Mouse (Mus musculus) adrenal gland, postnatal 25 days (tissue): ENCODE measurements around the gene Cyp4f13. TPM values are rescaled to one million over a fixed set of nuclear protein-coding genes. Genes with fewer than 3 reads are reported as not detected.
A peak's percentile ranks its signal among the peaks of the same experiment; 100 is the strongest.

Experiments
- DNase-seq: peaks from one replicate; pipeline ENCODE4 v3.0.0; 2021; ENCODE audit warnings: mixed read lengths
- long read RNA-seq: library from polyadenylated mRNA; stranded (forward); transcript quantifications from one replicate; pipeline ENCODE4 v2.0.0, GENCODE M21; 2021
- total RNA-seq: library from RNA; stranded (reverse); gene quantifications from 2 replicates; pipeline ENCODE4 v1.2.3, GENCODE M21; 2021

Gene Cyp4f13
- 83.8 and 111 TPM in 2 replicates for total RNA-seq
- long read RNA-seq, transcript Cyp4f13-201 (13 exons, 1,752 nt) = major isoform, 80 of 104 reads
- long read RNA-seq, partial matches to known transcripts = 12 of 104 reads
- long read RNA-seq, other reads (novel, unspliced or antisense) = 11 of 104 reads

DNA sequence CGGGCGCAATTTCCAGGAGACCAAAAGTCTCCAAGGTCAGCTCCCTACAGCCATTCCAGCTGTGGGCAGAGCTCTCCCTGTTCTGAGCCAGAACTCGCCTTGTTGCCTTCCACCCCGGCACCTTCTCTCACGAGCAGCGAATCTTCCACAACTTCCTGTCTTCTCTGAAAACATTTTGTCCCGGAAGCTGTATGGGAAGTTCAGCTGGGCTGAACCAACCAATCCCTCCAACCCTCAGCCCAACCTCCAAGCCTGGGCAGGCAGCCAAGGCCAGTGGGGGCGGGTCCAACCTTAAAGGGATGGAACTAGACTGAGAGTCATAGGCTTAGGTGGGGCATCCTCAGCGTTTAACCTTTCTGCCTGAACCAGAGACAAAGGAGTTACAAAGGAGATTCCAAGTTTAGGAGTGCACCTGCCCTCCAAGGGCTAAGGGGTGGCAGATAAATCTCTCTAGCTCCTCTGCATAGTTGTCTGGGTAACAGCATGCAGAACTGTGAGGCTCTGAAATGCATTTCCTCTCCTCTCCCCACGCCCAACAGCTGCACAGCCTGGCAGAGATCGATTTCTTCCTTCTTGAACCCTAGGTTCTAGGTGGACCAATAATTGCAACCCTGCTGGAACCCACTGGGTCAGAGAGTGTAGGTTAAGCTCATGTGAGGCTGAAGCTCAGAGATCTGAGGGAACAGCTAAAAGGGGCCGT, at the start of gene Cyp4f13:
TSS of gene Cyp4f13 (minus strand) at position 188 of the 700 bp plus-strand sequence.
- peak; percentile 100 for DNase-seq

DNA sequence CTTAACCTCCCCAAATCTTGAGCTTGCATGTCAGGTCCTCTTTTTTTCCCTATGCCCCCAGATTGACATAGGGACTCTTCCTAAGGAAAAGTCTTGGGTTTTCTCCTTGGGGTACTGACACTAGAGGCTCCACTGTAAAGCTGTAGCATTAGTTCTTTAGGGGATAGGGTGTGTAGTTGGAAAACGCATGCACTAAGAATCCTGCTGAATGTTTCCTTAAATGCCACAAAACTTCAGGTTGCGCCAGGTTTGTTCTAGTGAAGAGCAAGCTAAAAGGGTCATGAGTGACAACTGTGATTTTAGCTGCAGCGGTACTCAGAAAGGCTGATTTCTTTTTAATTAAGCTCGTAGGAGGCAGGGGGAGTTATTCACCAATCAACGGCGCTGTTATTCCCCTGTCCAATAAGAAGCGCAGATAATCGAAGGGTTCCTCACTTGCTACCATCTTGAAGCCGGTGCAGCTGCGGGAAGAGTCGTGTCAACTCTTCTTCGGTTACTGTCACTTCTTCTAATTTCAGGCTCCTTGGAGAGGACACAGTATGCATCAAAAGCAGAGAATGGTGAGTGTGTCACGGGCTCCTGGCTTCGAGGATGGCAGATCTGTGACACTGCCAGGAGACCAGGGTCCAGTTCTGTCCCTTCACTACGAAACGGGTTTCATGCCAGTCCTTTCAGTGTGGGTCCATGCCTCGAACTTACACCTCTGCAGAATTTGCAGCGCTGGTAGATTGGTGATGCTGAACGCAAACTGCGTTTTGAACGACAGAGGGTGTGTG, 45.7 kb upstream of the Cyp4f13 start, which contains the start of gene Zfp952:
TSS of gene Zfp952 (plus strand) at position 431 of the 776 bp plus-strand sequence.
- peak; percentile 72 for DNase-seq

DNA sequence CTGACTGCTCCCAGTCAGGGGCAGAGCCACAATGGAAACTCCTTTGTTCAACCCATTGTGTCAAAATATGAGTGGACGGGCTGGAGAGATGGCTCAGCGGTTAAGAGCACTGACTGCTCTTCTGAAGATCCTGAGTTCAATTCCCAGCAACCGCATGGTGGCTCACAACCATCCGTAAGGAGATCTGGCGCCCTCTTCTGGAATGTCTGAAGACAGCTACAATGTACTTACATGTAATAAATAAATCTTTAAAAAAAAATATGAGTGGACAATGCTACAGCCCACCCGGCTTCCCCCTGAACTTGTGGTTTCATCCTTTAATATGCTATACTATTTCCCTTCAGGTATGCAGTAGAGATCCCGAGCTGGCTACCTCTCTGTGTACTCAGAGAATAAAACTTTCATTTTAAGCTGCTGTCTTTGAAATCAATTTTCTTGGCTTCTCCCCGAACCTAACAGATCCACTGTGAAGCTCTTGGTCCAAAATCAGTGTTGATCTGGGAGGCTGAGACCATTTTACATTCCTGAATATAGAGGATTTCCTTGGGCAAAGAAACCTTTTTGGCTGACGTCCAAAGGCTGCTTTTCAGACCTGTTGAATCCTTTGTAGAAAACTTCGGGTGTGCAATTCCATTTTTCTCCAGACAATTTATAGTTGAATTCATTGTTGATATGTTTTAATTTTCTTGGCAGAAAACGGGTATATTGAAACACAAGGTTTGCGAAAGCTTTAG, 44.9 kb upstream of the Cyp4f13 start:
- DNase-seq = no peak

DNA sequence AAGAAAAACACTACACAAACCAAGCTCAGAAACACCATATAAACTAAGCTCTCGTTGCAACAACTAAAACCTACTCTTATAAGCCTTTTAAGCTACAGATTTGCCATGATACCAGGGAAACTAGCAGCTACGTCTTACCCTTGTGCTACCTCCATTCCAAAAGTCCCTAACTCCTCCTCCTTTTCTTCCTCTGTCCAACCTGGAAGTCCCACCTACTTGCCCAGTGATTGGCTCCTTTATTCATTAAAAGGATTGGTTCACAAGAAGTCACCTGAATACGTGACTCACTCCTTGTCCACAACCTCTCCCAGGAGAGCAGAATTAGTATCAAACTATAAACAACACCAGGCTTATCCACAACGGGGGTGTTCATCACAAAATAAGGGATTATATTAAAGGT, 39.1 kb upstream of the Cyp4f13 start:
- no peak for DNase-seq

DNA sequence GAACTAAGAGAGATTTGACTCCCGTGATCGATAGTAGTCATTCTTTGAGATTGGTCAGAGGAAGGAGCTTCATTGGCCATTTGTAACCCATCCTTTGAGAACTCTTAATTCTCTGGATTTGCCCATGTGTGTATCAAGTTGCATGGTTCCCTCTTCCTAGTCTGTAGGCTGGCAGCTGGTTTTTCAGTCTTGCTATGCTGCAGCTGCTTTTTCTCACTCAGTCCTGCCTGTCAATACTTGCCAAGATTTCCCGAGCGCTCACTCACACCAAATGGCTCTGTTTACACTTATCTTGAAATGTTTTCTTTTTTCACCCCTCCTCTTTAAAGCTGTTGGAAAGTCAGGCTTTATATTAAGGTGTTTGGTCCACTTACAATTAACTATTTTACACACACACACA, 34.2 kb upstream of the Cyp4f13 start:
- DNase-seq = no peak

DNA sequence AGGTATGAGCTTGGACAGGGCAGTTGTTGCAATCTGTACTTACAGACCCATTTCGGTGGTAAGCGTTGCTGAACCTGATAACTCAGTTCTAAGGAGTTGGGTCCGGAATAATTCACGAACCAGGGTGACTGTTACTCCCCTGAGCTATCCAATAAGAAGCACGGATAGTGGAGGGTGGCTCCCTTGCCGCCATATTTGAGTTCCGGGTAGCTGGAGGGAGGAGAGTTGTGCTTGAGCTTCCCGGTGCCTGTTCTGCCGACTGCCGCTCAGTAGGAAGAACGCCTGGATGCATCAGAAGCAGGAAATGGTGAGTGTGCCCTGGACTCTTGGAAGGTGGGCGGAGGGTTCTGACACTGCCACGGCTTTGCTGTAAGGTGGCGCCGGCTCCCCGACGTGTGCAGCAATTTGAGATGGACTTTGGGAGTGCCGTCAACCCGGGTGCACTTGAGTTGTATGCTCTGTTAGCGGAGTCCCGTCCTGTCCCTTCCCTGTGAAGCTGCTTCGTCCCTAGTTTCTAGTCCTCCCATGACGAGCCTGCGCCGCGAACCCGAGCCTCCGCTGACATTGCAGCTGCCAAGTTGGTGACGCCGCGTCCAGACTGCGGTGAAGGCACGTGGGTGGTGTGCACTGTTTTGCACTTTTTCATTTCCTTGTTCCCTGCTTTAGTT, 18.6 kb upstream of the Cyp4f13 start, which contains the start of gene Zfp472:
TSS of gene Zfp472 (plus strand) at position 192 of the 668 bp plus-strand sequence.
- peak; percentile 78 for DNase-seq

DNA sequence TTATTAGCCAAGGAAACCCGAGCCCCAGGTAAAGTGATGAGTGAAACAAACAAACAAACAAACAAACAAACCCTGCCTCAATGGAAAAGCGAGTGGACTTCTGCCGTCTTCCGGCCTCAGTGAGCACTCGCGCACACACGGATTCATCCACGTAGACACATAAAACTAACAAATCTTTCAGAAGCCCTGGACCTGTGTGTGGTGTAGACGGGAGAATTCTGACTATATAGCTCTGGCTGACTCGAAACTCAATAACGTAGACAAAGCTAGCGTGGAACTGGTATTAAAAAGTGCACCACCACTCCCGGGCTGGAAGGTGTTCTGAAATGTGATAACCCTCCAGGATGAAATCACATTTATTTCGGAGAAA, 18.0 kb upstream of the Cyp4f13 start:
- peak; percentile 16 for DNase-seq

DNA sequence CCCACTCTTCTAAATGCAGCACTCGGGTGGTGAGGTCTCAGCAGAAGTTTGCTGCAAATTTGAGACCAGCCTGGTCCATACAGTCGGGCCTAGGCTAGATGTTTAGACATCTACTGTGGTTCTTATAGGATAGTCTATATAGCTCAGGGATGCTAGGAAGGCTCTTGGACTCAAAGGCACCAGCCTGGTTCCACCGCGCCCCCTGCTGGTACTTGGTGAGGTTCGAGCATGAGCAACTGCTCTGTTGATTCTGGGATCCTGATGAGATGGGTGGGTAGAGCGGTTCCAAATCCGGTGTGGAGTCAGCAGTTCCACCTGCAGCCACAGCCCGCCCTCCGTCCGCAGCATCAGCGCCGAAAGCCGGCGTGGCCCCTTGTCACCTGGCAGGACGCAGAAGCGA, 4.2 kb upstream of the Cyp4f13 start:
- DNase-seq = peak; percentile 94

DNA sequence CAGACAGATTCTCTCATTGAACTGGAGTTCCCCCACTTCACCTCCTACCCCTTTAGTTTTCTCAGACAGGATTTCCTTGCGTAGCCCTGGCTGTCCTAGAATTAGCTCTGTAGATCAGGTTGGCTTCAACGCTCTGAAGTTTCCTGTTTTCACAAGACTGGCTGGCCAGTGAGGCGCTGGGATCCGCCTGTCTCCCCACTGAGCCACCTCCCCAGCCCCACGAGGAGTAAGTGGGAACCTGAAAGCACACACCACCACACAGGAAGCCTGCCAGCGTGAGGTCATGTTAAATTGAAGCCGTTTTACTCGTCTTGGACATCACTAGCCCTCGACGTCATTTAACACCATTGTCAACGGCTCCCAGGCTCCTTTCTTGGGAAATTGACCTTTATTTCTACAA, 3.8 kb upstream of the Cyp4f13 start:
- no peak for DNase-seq

DNA sequence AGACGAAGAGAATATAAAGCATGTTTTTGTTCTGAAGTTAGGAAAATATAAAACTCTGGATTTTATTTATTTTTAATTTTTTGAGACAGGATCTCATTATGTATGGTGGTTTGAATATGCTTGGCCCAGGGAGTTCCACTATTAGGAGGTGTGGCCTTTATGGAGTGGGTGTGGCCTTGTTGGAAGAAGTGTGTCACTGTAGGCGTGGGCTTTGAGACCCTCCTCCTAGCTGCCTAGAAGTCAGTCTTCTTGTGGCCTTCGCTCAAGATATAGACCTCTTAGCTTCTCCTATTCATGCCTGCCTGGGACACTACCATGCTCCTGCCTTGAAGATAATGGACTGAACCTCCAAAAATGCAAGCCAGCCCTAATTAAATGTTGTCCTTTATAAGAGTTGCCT, 2.9 kb upstream of the Cyp4f13 start:
- DNase-seq = no peak

DNA sequence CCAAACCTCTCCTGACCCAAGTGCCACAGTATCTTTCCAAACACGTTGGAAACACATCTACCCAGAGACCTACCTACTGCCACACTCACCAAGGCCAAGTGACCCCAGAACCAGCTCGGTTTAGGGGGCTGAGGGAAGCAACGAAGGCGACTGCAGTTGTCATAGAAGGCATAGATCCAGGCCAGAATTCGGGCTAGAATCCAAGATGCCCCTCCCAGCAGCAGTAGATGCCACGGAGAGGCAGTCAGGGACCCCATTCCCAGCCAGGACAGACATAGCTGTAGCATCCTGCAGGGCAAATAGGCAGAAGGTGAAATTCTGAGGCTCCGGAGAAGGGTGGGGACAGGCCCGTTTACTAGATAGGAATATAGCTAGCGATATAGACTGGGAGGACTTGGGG, 486 bp downstream of the Cyp4f13 start:
- no peak for DNase-seq

DNA sequence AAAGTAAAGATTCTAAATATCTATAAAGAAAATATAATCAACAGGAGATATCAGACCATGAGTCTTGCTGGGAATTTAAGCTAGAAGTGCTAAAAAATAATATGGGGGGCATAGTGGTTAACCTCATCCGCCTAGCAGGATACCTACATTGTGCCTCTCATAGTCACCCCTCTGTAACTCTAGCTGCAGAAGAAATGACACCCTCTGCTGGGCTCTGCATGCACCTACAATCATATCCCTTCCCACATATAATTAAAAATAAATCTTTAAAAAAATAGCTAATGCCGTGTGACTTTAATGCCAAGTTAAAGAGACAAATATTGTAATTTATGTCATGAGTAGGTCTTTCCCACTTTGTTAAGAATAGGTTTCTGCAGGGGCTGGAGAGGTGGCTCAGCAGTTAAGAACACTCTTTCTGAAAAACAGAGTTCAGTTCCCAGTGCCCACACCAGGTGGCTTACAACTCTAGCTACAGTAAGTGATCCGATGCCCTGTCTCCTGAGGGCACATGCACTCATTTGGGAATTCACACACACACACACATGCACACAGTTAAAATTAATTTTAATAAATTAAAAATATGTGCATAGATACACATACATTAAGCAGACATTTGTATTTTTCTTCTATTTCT, 2.7 kb downstream of the Cyp4f13 start:
- DNase-seq = no peak

DNA sequence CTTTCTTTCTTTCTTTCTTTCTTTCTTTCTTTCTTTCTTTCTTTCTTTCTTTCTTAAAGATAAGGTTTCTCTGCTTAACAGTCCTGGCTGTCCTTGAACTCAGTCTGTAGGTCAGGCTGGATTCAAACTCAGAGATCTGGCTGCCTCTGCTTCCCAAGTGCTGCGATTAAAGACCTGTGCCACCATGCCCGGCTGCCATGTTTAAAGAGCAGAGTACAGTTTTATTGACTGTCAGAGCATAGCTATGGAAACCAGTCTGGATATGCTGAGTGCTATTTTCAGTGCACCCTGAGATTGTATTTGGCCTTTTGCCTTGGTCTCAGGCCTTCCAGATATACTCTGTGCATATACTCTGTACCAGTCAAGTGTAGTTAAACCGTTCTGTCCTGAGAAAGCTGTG, 3.5 kb downstream of the Cyp4f13 start:
- DNase-seq = no peak

DNA sequence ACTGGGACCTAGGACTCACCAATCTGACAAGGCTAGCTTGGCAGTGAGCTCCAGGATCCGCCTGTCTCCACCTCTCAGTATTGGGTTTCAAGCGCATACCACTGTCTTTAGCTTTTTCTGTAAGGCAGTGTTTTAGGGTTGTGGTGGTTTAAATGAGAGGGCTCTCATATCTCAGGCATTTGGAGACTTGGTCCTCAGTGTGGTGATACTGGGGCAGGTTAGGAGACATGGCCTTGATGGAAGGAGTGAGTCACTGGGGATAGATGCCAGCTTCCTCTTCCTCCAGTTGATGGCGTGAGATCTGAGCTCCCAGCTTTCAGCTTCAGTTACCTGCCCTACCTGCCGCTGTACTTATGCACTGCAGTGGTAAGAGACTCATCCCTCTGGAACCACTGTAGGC, 7.4 kb downstream of the Cyp4f13 start:
- no peak for DNase-seq

DNA sequence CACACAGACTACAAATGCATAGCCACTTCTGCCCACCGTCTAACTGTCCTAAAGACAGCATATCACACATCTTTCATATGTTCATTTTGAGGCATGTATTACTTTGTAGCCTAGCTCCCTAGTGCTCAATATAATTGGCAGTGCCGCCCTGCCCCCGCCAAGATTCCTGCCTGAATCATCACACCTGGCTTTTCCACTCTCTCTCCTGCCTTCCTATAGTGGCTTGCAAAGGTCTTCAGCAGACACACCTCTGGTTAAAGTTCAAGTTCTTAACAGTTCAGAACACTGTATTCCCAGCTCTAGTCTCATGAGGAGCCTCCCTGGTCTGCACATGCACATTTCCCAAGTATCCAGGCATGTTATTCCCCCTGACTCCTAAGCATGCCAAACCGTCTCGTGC, 19.4 kb downstream of the Cyp4f13 start:
- no peak for DNase-seq

DNA sequence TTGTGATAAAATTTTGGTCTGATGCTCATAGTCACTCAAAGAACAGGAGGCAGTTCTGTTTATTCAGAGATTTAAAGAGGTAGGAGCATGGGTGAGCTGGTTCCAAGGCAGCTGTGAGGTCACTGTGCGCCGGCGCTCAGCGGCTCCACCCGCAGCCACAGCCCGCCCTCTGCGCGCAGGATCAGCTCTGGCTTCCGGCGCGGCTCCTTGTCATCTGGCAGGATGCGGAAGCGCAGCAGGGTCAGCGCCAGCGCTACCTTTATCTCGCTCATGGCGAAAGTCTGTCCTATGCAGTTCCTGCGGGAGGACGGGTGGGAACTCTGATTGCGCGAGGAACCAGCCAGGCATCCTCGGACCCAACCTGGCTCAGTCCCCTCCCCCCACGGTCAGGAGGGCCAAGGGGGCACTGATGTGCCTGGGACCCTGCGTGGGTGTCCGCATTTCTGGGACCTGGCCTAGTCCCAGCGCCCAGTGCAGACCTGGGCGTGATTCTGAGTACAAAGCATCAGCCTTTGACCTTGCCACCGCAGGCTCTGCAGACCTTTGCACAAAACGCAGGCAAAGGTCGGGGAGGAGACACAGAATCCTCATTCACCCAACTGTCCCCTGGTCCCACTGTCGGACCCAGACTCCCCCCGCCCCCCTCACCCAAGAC, 22.4 kb downstream of the Cyp4f13 start:
- peak; percentile 78 for DNase-seq

DNA sequence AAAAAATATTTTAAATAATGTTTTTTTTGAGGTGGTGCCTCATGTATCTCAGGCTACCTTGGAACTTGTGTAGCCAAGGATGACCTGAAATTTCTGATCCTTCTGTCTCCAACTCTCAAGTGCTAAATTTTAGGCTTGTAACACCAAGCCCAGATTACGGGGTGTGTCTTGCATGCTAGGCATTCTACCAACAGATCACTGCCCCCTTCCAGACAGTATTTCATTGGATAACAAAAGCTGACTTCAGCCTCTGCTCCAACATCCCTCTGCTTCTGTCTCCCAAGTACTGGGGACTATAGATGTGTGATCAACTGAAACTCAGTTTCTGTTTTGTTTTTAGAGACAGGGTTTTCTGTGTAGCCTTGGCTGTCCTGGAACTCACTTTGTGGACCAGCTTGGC, 23.5 kb downstream of the Cyp4f13 start:
- DNase-seq = no peak

DNA sequence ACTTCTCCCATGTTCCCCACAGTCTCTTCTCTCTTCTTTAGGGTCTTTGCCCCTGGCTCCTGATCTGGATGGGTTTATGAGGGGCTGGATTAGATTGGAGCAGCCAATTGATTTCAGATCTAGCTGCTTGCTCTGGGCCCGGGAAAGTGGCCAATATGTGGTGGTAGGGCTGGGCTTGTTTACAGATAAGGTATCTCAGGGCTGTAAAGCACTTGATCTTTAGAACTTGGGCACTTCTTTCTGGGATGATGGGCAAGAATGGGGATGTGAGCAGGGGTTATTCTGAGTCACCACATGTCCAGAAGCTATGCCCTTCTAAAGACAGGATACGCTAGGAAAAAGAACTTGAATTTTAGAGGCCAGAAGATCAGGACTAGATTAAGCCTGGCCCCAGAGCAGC, 28.1 kb downstream of the Cyp4f13 start:
- no peak for DNase-seq

DNA sequence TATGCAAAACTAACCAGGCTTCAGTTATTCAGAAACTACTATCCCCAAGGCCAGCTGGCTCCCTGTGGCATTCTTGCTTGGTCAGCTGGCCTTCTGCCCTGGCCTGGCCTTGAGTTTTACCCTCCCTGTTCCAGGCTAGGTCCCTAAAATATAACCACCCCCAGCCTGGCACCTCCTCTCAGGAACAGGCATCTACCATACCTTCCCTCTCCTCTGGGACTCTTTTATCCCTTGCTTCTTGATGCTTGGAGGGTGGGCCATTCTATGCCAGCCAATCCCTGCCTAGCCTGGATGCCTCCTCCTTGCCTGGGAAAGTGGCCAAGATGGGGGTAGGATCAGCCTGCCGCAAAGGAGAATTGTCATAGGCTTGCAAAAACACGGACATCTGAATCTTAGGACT, 30.1 kb downstream of the Cyp4f13 start, which contains the start of gene Cyp4f14:
TSS of gene Cyp4f14 (minus strand) at position 212 of the 400 bp plus-strand sequence.
- peak; percentile 79 for DNase-seq

DNA sequence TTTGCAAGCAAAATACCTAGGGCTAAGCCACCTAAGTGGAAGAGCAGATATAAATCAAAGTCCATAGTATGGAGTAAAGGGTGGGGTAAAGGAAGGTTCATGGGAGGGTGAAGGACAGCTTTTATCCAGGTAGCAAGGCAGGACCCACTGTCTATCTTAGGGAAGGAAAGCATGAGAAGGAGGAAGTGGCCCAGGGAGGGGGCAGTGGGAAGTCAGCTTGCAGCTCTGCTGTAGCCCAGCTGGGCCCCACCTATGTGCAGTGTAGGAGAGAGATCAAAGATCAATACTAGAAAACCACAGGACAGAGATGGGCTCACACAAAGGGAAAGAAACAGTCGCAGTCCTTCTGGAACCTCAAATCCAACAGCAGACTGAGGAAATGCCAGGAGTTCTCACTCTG, 31.1 kb downstream of the Cyp4f13 start:
- no peak for DNase-seq

DNA sequence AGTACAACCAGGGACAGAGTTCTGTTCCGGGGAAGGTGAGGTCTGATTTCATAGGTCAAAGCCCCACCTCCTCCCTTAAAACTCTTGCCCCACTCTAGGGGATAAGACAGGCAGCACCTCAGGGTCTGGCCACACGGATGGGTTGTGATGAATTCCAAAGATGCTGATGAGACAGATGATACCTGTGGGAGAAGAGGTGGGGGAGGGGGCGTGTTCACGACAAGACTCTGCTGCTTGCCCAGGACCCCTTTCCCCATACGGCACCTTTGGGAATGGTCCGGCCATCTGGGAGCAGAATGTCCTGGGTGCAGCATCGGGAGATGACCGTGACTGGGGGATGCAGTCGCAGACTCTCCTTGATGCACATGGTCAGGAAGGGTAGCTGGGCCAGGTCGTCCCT, 41.0 kb downstream of the Cyp4f13 start:
- no peak for DNase-seq
